Mouse (Mus musculus) Patski (cell line): Measurements from ENCODE around the gene Cldn12. TPM values are rescaled to one million over a fixed set of nuclear protein-coding genes. Genes with fewer than 3 reads are reported as not detected.

ENCODE experiments used
- ATAC-seq: fragments of 100-300 bp; one replicate; pipeline ENCODE4 v1.8.0; 2021
- CTCF ChIA-PET: fragments of 350-600 bp; sonication (Branson Sonifier 250); formaldehyde crosslinking; loops from one replicate; lab custom pipeline; 2022; ENCODE audit warnings: inconsistent platforms; lab: Charles Lee
- POLR2A ChIA-PET: fragments of 350-600 bp; sonication (Branson Sonifier 250); formaldehyde crosslinking; loops from one replicate; lab custom pipeline; 2022; ENCODE audit warnings: antibody characterized with exemption, inconsistent platforms; lab: Charles Lee
- DNase-seq: peaks from one replicate; pipeline ENCODE4 v3.0.0-alpha.2; 2011; ENCODE audit warnings: low read depth, low spot score
- H3K27me3 ChIP-seq: fragments of 371-371 bp; one replicate; pipeline ENCODE4 v1.5.1; 2021
- CTCF ChIP-seq: fragments of 100-300 bp; IDR thresholded peaks from one replicate; pipeline ENCODE4 v1.5.1; 2021
- in situ Hi-C: fragments of 300-500 bp; cut with MboI; formaldehyde crosslinking; loops from 3 replicates; pipeline ENCODE4 v1.11.1; 2018; ENCODE audit warnings: low pct_unique_long_range_greater_than_20kb, mixed read lengths
- polyA plus RNA-seq: library from polyadenylated mRNA; unstranded; gene quantifications from one replicate; pipeline ENCODE4 v1.2.3, GENCODE M21; 2021

Cldn12 gene
- 60.9 TPM for polyA plus RNA-seq

- DNase-seq = peak; percentile 94
- peak; percentile 96 for ATAC-seq
- ChIA-PET CTCF (no interaction called here), POLR2A (interaction anchor here (0.8 kb wide), 1 partner anchor 394 kb away, joined by 4 read pairs; no protein-coding TSS in a partner anchor)
- no peaks in the 10 kb centered on the region for H3K27me3 ChIP-seq
- TF ChIP-seq CTCF = no peak
- in situ Hi-C loops = loop anchor here (5.0 kb wide), 1 partner anchor 178 kb away; the partner anchor contains the start of gene Steap2
Observed at GRCm38 (mm10) chr5:5514196-5515076, at the start of gene Cldn12. Cldn12 (minus strand) TSS chr5:5514958.

- no peak for TF ChIP-seq CTCF
- DNase-seq = no peak
- in situ Hi-C loops = no loop called here
- no peaks in the 10 kb centered on the region for H3K27me3 ChIP-seq
- CTCF ChIA-PET = interaction anchor here (0.9 to 1.5 kb wide), 3 partner anchors 8 to 29 kb away, joined by 3 to 4 read pairs (median 3); no protein-coding TSS in a partner anchor
- POLR2A ChIA-PET = no interaction called here
- no peak for ATAC-seq
Observed at GRCm38 (mm10) chr5:5562435-5562834, 47.7 kb upstream of the Cldn12 start.

GRCm38 (mm10) chr5:5561041-5561706, 46.4 kb upstream of the Cldn12 start:
- TF ChIP-seq CTCF = peak; percentile 50
- ChIA-PET CTCF (interaction anchor here (1.4 kb wide), 1 partner anchor 9 kb away, joined by 4 read pairs; no protein-coding TSS in a partner anchor), POLR2A (interaction anchor here (0.7 kb wide), 1 partner anchor 185 kb away, joined by 3 read pairs; no protein-coding TSS in a partner anchor)
- no peaks in the 10 kb centered on the region for H3K27me3 ChIP-seq
- DNase-seq (no peak), ATAC-seq (no peak)
- in situ Hi-C loops = no loop called here

- ChIA-PET CTCF (interaction anchor here (1.3 to 1.4 kb wide), 2 partner anchors 13 to 157 kb away, joined by 3 read pairs; no protein-coding TSS in a partner anchor), POLR2A (interaction anchor here (0.9 to 1.6 kb wide), 5 partner anchors 23 to 188 kb away, joined by 3 to 4 read pairs (median 3); no protein-coding TSS in a partner anchor)
- in situ Hi-C loops = no loop called here
- peak; percentile 23 for ATAC-seq
- no peak for DNase-seq
- no peak for TF ChIP-seq CTCF
- no peaks in the 10 kb centered on the region for H3K27me3 ChIP-seq
Observed at GRCm38 (mm10) chr5:5559798-5560197, 45.0 kb upstream of the Cldn12 start.

- TF ChIP-seq CTCF = no peak
- in situ Hi-C loops = no loop called here
Observed at GRCm38 (mm10) chr5:5559079-5559740, 44.5 kb upstream of the Cldn12 start, which contains the start of gene Gtpbp10. Gtpbp10 (minus strand) TSS chr5:5559538.

GRCm38 (mm10) chr5:5551110-5551509, 36.4 kb upstream of the Cldn12 start:
- ChIA-PET CTCF (no interaction called here), POLR2A (no interaction called here)
- DNase-seq = no peak
- no peaks in the 10 kb centered on the region for H3K27me3 ChIP-seq
- ATAC-seq = no peak
- TF ChIP-seq CTCF = no peak
- in situ Hi-C loops = no loop called here

More at GRCm38 (mm10) chr5:5559079-5559740, 44.5 kb upstream of the Cldn12 start, which contains the start of gene Gtpbp10:
- ChIA-PET CTCF (interaction anchor here (1.3 to 1.7 kb wide), 4 partner anchors 10 to 157 kb away, joined by 3 to 4 read pairs (median 4); no protein-coding TSS in a partner anchor), POLR2A (interaction anchor here (0.9 to 1.6 kb wide), 6 partner anchors 20 to 189 kb away, joined by 3 to 4 read pairs (median 3); no protein-coding TSS in a partner anchor)
- no peaks in the 10 kb centered on the region for H3K27me3 ChIP-seq
- DNase-seq (peak; percentile 66), ATAC-seq (peak; percentile 96)

GRCm38 (mm10) chr5:5540385-5540784, 25.6 kb upstream of the Cldn12 start:
- peak; percentile 35 for DNase-seq
- no peak for TF ChIP-seq CTCF
- H3K27me3 ChIP-seq = no peaks in the 10 kb centered on the region
- in situ Hi-C loops = no loop called here
- ATAC-seq = peak; percentile 93
- ChIA-PET CTCF (interaction anchor here (1.4 to 2.6 kb wide), 3 partner anchors 9 to 33 kb away, joined by 3 to 8 read pairs (median 4); no protein-coding TSS in a partner anchor), POLR2A (no interaction called here)

GRCm38 (mm10) chr5:5539771-5540170, 25.0 kb upstream of the Cldn12 start:
- TF ChIP-seq CTCF = no peak
- in situ Hi-C loops = no loop called here
- DNase-seq (no peak), ATAC-seq (no peak)
- no peaks in the 10 kb centered on the region for H3K27me3 ChIP-seq
- ChIA-PET POLR2A (no interaction called here), CTCF (interaction anchor here (1.4 to 1.8 kb wide), 2 partner anchors 10 to 33 kb away, joined by 3 to 4 read pairs; no protein-coding TSS in a partner anchor)

GRCm38 (mm10) chr5:5536131-5536530, 21.4 kb upstream of the Cldn12 start:
- in situ Hi-C loops = no loop called here
- no peak for TF ChIP-seq CTCF
- ATAC-seq (no peak), DNase-seq (no peak)
- CTCF ChIA-PET = interaction anchor here (0.8 kb wide), 1 partner anchor 14 kb away, joined by 4 read pairs; no protein-coding TSS in a partner anchor
- no peaks in the 10 kb centered on the region for H3K27me3 ChIP-seq
- POLR2A ChIA-PET = no interaction called here
